Comparison of ENCODE assay signal across 19 mouse cellular contexts in genomic region chr2:81549158-81549557, GRCm38 (mm10).
DNase-seq lines count a peak whose midpoint lies in the region; ATAC-seq and TF ChIP-seq lines count a peak whose summit lies in the region.
"Had no signal": no experiment of that assay in that cellular context is flagged by ENCODE, and none has a peak within 500 bp of the region (broad histone marks: within the 10 kb centered on the region; RNA-seq: fewer than 3 reads in every experiment).

No protein-coding gene starts in this region.

- H3K9me3 ChIP-seq in midbrain, postnatal 0 days (ENCODE audit: low read length), result no peaks in the 10 kb centered on the region
- H3K9me3 ChIP-seq in midbrain, embryonic 14.5 days (ENCODE audit: control insufficient read depth, low read length), result no peaks in the 10 kb centered on the region
- no peaks in the 10 kb centered on the region for H3K9me3 ChIP-seq in kidney, embryonic 14.5 days (ENCODE audit: control insufficient read depth, low read length)
- H3K9me3 ChIP-seq: embryonic facial prominence, embryonic 12.5 days; forebrain, embryonic 10.5 days; limb, embryonic 10.5 days; liver, embryonic 13.5 days; stomach, embryonic 15.5 days had no signal

- no peaks in the 10 kb centered on the region for H3K36me3 ChIP-seq in midbrain, postnatal 0 days (ENCODE audit: insufficient read depth, low read length)
- H3K36me3 ChIP-seq in midbrain, embryonic 14.5 days (ENCODE audit: control insufficient read depth, insufficient read depth, low read length), result no peaks in the 10 kb centered on the region
- no peaks in the 10 kb centered on the region for H3K36me3 ChIP-seq in kidney, embryonic 14.5 days (ENCODE audit: control insufficient read depth, insufficient read depth, low read length)
- H3K36me3 ChIP-seq: embryonic facial prominence, embryonic 12.5 days; forebrain, embryonic 10.5 days; limb, embryonic 10.5 days; liver, embryonic 13.5 days; stomach, embryonic 15.5 days had no signal

- H3K4me3 ChIP-seq in midbrain, postnatal 0 days (ENCODE audit: low read depth, low read length), result no peak overlapping the region
- no peak overlapping the region for H3K4me3 ChIP-seq in midbrain, embryonic 14.5 days (replicated peaks; ENCODE audit: low read depth, low read length)
- H3K4me3 ChIP-seq in kidney, embryonic 14.5 days (ENCODE audit: low read length), result no peak overlapping the region
- H3K4me3 ChIP-seq: embryonic facial prominence, embryonic 12.5 days; forebrain, embryonic 10.5 days; limb, embryonic 10.5 days; liver, embryonic 13.5 days; stomach, embryonic 15.5 days had no signal

- no peak overlapping the region for H3K4me2 ChIP-seq in midbrain, postnatal 0 days (ENCODE audit: low read depth, low read length, poor library complexity, severe bottlenecking)
- no peak overlapping the region for H3K4me2 ChIP-seq in midbrain, embryonic 14.5 days (ENCODE audit: low read length)
- H3K4me2 ChIP-seq in kidney, embryonic 14.5 days (replicated peaks; ENCODE audit: low read depth, low read length), result no peak overlapping the region
- H3K4me2 ChIP-seq: embryonic facial prominence, embryonic 12.5 days; liver, embryonic 13.5 days; midbrain, embryonic 11.5 days; stomach, embryonic 15.5 days had no signal

- no peak for TF ChIP-seq CTCF in midbrain, postnatal 0 days (IDR thresholded peaks at IDR 0.05)

- H3K27me3 ChIP-seq in midbrain, postnatal 0 days (ENCODE audit: insufficient read depth, low read length), result no peaks in the 10 kb centered on the region
- no peaks in the 10 kb centered on the region for H3K27me3 ChIP-seq in midbrain, embryonic 14.5 days (ENCODE audit: control insufficient read depth, insufficient read depth, low read length)
- no peaks in the 10 kb centered on the region for H3K27me3 ChIP-seq in kidney, embryonic 14.5 days (ENCODE audit: control insufficient read depth, insufficient read depth, low read length)
- H3K27me3 ChIP-seq: embryonic facial prominence, embryonic 12.5 days; liver, embryonic 13.5 days; stomach, embryonic 15.5 days had no signal

- ATAC-seq in midbrain, postnatal 0 days (ENCODE audit: low FRiP score), result no peak
- no peak for ATAC-seq in midbrain, embryonic 14.5 days (ENCODE audit: low FRiP score, low TSS enrichment)
- ATAC-seq in kidney, embryonic 14.5 days (ENCODE audit: low FRiP score, low TSS enrichment), result no peak

- H3K4me1 ChIP-seq in midbrain, postnatal 0 days (ENCODE audit: insufficient read depth, low read length), result no peaks in the 10 kb centered on the region
- H3K4me1 ChIP-seq in midbrain, embryonic 14.5 days (ENCODE audit: control insufficient read depth, insufficient read depth, low read length), result no peaks in the 10 kb centered on the region
- H3K4me1 ChIP-seq in kidney, embryonic 14.5 days (ENCODE audit: control insufficient read depth, insufficient read depth, low read length), result no peaks in the 10 kb centered on the region
- H3K4me1 ChIP-seq: embryonic facial prominence, embryonic 12.5 days; forebrain, embryonic 10.5 days; limb, embryonic 10.5 days; liver, embryonic 13.5 days; stomach, embryonic 15.5 days had no signal

- 84% methylated on average over 2 of the region's 2 CpGs for WGBS in midbrain, postnatal 0 days
- WGBS in midbrain, embryonic 14.5 days, result 90% methylated on average over 2 of the region's 2 CpGs
- 77% methylated on average over 2 of the region's 2 CpGs for WGBS in kidney, embryonic 14.5 days

- H3K27ac ChIP-seq in midbrain, postnatal 0 days (ENCODE audit: low read depth, low read length), result no peak overlapping the region
- no peak overlapping the region for H3K27ac ChIP-seq in midbrain, embryonic 14.5 days (replicated peaks; ENCODE audit: low read depth, low read length)
- H3K27ac ChIP-seq in kidney, embryonic 14.5 days (ENCODE audit: low read depth, low read length), result no peak overlapping the region
- H3K27ac ChIP-seq: embryonic facial prominence, embryonic 12.5 days; forebrain, embryonic 10.5 days; kidney, postnatal 0 days; limb, embryonic 10.5 days; liver, embryonic 13.5 days; stomach, embryonic 15.5 days had no signal

- H3K9ac ChIP-seq in midbrain, postnatal 0 days (replicated peaks; ENCODE audit: low read length, poor library complexity, severe bottlenecking), result no peak overlapping the region
- H3K9ac ChIP-seq in midbrain, embryonic 14.5 days (replicated peaks; ENCODE audit: low read length), result no peak overlapping the region
- no peak overlapping the region for H3K9ac ChIP-seq in kidney, embryonic 14.5 days (ENCODE audit: low read depth, low read length)
- H3K9ac ChIP-seq: embryonic facial prominence, embryonic 12.5 days; liver, embryonic 13.5 days; stomach, embryonic 15.5 days had no signal

- DNase-seq in frontal cortex, postnatal 36 days (ENCODE audit: low spot score in 2 of 2), result peak; percentile 24 to 31
- no peak for DNase-seq in frontal cortex, postnatal 25 days (ENCODE audit: low spot score in 2 of 2)
- peak; percentile 29 for DNase-seq in midbrain, postnatal 0 days (ENCODE audit: low spot score)
- no peak for DNase-seq in midbrain, embryonic 14.5 days
- DNase-seq in cerebellum, adult 9-10 months, result peak; percentile 9
- DNase-seq in layer of hippocampus, adult 9-11 months, result peak; percentile 56
- DNase-seq in thymus, postnatal 0 days (ENCODE audit: low spot score), result no peak
- DNase-seq: adrenal gland, postnatal 25 days; B cell, adult 2 months; liver, embryonic 13.5 days; lung, postnatal 14 days; thymus, postnatal 36 days had no signal

Comparison
In these comparisons a context has a peak if more than half of its experiments do, and no peak if none do; other contexts are left out.
1. DNase-seq: peak in frontal cortex, postnatal 36 days (2 of 2), midbrain, postnatal 0 days (single experiment), cerebellum, adult 9-10 months (single experiment) and layer of hippocampus, adult 9-11 months (single experiment); none in frontal cortex, postnatal 25 days (0 of 2), midbrain, embryonic 14.5 days (single experiment) and thymus, postnatal 0 days (single experiment).